Mouse (Mus musculus) gastrocnemius, postnatal 4 days (tissue): ENCODE data around the gene Pola2. TPM values are rescaled to one million over a fixed set of nuclear protein-coding genes. Genes with fewer than 3 reads are reported as not detected.

Experiments
- DNase-seq, 2 experiments: peaks; one replicate each; pipeline ENCODE4 v3.0.0; 2021 to 2022; ENCODE audit warnings: low spot score in 2 of 2, mixed read lengths in 2 of 2
- total RNA-seq, 2 experiments: library from RNA; stranded (reverse); gene quantifications; 2 replicates each; pipeline ENCODE4 v1.2.3; 2021

Pola2 gene
- total RNA-seq, 2 experiments from 2014 or later, result 24.6 to 28.6 TPM

DNA sequence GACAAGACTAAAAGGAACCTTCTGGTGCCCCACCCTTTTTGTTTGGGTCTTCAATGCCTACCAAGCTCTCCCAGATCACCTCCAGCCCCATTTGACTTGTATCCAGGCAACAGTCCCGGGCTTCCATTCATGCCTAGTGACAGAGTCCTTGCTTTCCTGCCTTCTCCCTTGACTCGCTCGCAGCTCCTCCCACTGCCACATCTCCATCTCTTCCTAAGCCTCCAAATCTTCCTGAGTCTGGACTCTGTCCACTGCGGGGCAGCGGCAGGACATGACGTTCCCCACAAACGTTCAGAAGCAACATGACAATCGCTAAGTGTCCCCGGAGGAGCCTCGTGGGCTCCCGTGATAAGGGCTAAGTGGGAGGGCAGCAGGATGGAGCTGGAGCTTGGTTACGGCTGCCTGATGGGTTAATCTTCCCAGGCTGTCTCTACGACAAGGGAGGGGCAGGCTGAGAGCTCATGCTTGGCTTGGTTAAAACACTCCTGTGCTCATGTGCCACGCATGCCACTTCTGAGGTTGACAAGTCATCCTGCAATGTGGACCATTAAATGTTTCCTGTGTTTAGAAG, 26.1 kb downstream of the Pola2 start:
- no peak for DNase-seq

DNA sequence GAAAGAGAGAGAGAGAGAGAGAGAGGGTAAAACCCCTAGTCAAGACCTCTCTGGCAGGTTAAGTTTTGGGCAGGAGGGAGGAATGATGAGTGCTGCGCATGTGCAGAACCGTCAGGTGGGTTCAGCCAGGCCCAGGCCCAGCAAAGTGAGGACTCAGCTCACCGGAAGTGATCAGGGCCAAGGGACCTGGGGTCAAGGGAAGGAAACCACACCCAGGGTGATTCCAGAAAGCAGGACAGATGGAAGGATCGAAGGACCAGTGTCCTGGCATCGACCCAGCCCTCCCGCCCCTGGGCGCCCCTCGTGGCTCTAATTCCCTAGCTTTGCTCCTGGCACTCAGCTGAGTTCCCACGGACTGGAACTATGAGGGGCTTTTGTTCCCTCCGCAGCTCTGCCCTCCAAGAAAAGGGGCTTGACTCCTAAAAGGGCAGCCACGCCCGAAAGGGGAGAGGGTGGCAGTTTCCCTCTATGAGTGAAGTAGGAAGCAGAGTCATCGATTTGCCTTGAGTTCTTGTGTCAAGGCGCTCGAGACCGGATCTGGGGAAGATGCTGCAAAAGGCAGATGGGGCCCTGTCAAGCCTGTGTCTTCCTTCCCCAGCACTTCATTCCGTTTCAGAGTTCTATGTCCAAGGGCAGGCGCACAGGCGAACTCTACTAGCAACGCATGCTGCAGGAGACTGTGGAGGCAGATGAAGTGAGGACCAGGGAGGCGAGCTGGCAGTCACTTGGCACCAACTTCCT, 26.7 kb downstream of the Pola2 start:
- DNase-seq, result no peak

DNA sequence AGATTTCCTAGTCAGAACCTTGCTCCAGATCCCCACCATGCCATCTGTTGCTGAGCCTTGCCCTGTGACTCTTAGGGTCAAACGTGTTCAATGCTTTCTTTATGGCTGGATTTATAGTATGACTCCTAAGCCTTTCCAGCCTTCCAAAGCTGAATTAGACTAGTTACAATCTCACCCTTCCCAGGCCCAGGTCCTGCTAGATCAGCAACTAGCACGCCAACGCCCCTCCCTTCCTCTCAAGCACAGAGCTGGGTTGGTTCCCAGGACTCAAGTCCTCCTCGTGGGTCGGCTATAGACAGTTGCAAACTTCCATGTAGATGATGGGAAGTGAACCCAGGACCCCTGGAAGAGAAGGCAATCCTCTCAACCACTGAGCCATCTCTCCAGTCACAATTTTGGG, 28.3 kb downstream of the Pola2 start:
- no peak for DNase-seq

DNA sequence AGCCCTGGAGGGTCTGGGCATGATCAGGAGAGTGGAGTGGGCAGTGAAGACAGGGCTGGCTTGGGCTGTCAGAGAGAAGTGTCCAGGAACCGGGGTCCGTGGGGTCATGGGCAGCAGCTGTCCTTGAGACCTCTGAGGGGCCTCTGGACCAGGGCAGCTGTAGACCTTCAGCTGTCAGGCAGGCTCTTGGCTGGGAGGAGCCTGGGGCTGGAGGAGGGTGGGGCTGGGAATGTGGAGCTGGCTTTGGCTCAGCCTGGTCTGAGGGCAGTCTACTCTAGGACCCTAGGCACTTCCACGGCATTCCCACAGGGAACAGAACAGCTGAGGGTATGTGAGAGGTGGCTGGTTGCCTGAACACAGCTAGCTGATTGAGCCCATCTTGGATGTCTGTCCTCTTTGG, 28.7 kb downstream of the Pola2 start:
- DNase-seq, result peak; percentile 53 to 65

DNA sequence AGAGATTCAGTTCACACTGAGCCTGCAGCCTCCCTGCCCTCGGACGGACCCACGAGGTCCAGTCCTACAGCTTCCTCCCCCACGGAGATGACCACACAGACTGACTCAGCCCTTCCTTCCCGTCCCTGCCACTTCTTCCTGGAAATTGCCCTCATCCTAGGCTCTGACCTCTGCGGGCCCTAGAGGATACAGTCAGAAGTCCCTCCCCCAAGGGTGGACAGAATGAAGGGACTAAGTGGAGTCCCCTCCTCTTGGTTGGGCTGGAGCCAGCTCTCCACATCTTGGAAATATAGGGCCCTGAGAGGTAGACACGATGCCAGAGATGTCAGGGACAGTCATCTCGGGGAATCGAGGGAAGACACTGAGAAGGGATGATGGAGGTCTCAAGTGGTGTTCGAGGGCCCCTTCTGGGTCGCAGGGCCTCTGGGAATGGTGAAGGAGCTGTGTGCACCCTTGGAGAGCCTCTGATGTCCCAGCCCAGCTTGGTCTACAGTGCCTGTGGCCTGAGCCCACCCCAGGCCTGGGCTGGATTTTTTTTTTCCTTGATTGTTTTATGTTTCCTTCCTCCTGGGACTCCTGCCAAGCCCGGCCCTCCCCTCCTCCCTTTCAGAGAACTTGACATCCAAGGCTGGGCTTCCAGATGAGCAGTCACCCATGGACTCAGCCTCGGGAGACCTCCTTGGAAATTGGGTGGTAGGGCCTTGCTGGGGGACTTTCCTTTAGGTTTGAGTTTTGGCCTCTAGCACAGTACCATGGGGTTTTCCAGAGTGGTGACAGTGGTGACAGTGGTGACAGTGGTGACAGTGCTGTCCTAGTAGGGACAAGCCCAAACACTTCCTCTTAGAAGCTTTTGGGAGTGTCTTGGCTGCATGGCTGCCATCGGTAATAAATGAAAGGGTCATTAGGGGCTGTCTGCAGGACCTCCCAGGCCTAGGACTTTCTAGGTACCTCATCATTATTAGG, 34.1 kb downstream of the Pola2 start:
- DNase-seq, result peak in 1 of 2 experiments; percentile 54

DNA sequence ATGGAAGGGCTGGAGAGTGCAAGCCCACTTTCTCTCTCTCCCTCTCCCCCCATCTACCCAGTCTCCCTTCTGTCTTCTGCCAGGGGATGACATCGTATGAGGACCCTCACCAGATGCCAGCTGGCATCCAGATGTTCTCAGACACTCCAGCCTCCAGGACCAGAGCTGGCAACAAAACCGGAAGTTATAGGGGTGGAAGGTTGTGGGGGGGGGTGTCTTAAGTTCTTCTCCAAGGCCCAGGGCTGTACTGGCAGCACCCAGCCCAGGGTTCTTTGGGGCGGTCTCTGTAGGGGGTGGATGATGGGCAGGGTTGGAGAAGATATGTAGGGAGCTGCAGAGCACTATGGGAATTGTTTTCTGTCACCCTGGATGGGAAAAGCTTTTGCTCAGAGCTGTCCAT, 35.5 kb downstream of the Pola2 start:
- DNase-seq, result no peak

DNA sequence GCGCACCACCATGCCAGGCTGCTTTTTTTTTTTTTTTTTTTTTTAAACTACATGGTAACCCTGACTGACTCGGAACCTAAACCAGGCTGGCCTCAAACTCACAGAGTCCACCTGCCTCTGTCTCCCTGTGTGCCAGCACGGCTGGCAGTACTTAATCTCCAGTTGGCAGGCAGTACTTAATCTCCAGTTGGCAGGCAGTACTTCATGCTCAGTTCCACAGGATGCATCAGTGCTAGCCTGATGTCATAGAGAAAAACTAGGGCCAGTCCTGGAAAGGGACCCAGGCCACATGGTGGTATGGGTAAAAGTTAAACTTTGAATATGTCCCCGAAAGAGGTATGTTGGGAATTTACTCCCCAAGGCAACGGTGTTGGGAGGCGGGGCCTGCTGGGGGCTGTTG, 35.9 kb downstream of the Pola2 start:
- DNase-seq, result no peak

DNA sequence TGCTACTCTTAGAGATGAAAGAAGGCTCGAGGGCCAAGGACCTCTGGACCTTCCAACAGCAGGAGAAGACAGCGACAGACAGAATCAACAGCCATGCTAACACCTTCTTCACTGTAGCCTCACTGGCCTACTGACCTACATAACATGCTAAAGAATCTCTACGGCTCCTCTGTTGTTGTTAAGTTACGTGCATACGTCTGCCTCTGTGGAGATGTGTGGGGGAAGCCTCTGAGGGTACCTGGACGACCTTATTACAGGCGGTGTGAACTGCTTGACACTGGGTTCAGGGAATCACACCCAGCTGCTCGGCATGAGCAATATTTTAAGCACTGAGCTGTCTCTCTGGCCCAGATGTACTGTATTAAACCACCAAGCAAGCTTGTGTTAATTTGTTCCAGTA, 36.5 kb downstream of the Pola2 start:
- DNase-seq, result no peak

DNA sequence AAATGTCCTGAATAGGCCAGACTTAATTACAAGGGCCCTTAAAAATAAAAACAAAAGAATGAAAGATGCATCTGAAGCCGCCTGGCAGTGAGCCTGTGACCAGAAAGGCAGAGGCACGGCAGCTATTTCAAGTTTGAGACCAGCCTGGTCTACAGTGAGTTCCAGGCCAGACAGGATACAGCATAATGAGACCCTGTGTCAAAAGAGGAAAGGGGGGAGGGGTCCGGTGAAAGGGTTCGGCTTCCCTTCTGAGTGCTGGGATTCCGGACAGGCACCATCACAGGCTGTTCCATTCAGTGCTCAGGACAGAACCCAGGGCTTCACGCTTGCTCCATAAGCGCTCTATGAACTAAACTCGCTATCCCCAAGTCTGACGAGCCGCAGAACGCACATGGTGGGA, 37.0 kb downstream of the Pola2 start:
- no peak for DNase-seq

DNA sequence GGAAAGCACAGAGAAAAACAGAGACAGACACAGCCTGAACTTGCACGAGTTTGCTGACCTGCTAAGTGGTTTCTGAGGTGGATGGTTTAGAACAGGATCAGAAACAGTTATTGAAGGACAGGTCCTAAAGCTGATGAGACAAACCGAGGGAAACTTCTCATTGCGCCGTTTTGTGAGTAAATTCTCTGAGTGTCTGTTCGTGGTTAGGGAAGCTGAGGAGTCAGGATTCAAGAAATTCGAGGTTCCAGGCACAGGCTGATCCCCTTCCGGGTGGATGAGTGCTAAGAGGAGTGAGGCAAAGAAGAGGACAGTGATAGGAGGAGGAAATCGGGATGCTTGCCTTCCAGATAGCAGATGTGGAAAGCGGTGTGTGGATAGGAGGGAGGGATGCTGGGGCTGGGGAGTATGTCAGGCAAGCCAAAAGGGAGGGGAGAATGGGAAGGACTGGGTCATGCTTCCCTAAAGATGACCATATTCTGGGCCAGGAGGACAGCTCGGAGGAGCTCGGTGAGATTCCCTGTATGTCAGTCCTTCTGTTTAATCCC, 38.6 kb downstream of the Pola2 start:
- peak in 1 of 2 experiments; percentile 30 for DNase-seq

DNA sequence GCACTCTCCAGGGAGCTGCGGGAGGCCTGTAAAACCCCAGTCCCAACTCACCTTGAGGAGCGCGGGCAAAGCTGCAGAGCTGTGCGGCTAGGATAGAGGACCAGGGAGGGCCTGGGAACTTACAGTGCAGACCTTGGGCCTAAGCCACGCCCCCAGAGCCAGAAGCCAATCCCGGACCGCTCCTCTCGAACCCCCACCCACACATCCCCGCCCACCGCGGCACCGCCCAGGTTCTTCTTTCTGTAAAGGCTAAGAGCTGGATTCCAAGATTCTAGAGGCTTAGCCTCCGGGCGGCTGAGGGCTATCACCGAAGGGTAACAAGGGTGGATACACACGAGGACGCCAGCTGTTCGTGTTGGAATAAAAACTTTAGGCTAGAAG, 39.3 kb downstream of the Pola2 start, which contains the start of gene Cdc42ep2:
Cdc42ep2 (minus strand) TSS at position 104 of the 381 bp plus-strand sequence.
- peak; percentile 96 to 98 for DNase-seq

DNA sequence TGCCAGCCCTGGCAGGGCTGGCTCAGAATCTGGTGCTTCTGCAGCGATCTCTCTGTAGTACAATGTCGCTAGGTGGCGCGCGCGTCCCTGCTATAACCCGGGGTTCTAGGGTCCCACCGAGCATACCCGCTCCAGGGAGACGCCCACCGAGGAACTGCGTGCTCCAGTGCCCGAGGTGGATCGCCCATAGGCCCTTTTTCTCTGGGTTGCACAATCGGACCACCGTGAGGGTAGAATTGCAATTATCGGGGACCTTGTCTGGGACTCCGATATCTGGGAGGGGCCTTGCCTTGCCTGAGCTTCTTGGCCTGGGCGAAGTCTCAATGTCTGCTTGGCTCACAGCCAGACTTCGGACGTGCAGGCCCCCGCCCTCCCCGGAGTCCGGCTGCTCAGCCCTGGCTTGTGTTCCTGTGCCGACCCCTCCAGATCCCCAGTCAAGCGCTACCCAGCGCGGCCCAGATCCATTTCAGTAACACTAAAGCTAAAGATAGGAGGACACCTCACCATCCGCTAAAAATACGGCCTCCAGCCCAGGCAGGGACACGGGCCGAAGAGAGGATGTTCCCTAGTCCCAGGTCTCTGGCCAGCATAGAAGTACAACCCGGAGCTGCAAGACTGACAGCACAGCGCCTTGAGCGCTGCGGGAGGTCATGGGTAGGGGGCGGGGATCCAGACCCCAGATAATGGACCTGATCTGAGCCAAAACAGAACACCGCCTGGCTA, 39.9 kb downstream of the Pola2 start:
- DNase-seq, result peak; percentile 87 to 97

DNA sequence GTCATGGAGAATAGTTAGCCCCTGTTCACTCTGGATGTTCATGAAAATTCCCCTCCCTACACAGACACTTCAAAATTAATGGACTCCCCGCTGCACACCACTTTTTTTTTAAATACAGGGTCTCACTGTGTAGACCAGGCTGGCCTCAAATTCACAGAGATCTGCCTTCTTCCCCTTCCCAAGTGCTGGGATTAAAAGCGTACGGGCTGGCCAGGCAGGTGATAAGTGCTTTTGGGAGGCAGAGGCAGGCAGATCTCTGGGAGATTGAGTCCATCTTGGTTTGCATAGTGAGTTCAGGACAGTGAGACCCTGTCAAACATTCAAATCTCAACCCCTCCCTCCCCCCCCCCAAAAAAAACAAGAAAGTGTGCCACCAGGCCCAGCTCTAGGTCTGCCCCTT, 41.0 kb downstream of the Pola2 start:
- DNase-seq, result no peak

DNA sequence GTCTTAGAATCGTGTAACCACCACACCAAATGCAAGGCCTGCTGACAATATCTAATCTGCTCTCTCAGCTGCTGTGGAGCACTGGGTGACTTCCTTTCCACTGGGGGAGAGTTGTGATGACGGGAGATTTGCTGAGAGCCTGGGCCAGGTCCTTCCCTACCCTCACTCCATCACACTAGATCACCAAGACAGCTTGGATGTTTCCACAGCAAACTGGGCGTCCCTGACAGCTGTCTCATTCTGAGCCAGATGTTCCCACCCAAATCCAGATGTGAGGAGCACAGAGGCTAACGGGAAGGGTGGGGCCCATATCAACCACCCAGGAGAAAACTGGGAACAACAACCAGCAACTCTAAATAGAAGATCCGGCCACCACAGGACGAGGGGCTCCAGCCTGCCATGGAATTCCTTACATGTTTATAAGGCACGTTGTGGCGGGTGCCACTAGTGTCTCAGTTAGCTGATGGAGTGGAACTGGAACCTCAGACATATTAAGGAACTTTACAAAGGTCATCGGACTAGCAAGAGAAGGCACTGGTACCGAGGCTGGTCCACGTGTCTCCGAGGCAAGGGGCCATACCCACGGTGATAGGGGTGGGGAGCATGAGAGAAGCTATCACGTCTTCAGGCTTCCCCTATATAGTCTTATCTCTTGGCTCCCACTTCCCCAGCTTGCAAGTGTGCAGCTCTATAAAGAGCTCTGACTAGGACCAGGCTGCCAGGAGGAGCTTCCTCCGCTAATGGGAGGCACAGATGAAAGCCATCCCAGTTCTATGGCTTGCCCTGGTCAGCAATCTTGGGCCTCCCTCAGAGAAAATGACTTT, 41.7 kb downstream of the Pola2 start:
- peak in 1 of 2 experiments; percentile 33 for DNase-seq

DNA sequence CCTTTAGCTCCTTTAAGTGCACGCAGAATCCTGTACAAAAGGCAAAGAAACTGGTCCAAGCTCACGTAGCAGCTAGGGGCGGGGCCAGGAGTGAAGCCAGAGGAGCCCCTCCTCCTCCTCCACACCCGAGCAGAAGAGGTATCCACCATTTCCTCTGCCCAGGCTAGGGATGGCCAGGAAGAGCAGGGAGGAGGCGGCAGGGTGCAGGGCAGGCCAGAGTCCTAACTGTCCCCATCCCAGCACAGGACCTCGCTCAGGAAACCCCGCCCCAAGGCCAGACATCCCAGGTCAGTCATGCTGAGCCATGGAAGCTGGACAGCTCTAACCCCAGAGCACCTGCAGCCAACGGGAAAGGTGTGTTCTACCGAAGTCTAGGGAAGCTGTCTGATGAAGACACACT, 42.3 kb downstream of the Pola2 start:
- no peak for DNase-seq

DNA sequence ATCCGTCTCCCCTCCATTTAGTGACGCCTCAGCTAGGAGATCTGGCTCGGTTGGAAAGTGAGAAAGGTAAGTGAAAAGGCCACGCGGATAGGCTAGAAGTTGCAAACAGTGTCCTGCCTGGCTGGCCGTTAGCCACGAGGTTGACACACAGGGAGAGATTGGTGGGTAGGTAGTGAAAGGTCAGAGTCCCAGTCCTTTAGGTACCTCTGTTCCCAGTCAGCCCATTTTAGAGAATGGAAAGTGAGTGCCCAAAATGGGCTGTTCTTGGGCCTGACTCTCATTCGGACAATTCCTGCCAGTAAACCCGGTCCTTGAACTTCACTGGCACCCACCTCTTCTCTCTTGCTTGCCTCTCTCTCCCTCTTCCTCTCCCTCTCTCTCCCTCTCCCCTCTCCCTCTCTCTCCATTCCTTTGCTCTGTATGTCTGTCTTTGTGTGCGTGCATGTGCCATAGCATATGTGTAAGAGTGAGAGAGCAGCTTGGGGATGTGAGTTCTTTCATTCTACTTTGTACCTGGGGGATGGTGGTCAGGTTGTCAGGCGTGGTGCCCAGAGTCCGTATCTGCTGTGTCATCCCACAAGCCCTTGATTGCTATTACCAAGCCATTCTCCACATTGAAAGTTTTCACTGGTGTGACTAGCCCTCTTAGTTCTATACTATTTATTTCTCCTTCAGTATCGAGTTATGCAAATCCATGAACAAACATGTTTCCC, 50.8 kb downstream of the Pola2 start, which contains the start of gene Dpf2:
Dpf2 (minus strand) TSS at position 4 of the 713 bp plus-strand sequence.
- no peak for DNase-seq

DNA sequence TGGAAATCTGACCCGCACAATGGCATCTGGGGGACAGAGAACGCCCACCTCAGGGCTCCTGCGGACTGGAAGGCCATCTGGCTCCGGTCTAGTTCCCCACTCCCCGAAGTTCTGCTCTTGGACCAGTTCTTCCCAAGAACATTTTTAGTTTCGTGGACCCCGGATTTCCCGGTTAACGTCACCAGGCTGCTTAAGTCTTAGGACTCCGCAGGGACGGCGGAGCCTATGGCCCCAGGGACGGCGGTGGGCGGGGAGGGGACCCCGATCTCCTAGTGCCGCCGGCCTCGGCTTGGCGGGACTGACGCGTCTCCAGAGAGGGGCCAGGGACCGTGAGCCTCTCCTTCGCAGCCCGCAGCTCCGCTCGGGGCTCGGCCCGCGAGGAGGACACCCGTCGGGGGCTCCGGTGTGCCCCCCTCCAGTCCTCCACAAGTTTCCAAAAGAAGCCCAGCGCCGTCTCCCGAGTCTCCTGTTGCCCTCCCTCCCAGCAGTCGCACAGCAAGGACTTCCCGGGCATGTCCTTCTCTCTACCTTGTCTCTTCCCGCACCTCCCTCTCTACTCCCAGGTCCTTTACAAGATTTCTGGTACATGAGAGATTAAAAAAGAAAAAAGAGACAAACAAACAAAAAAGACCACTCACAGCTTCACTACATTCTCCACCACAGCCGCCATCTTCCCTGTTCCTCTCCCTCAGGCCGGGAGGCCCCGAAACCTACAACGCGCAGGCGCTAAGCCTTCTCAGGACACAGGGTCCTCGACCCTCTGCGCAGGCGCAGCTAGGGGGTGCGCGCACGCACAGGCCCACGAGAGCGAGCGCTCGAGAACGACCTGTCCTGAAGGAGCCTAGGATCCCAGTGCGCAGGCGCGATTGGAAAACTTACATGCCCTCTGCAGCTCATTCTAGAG, 51.6 kb downstream of the Pola2 start:
- peak; percentile 97 to 99 for DNase-seq

DNA sequence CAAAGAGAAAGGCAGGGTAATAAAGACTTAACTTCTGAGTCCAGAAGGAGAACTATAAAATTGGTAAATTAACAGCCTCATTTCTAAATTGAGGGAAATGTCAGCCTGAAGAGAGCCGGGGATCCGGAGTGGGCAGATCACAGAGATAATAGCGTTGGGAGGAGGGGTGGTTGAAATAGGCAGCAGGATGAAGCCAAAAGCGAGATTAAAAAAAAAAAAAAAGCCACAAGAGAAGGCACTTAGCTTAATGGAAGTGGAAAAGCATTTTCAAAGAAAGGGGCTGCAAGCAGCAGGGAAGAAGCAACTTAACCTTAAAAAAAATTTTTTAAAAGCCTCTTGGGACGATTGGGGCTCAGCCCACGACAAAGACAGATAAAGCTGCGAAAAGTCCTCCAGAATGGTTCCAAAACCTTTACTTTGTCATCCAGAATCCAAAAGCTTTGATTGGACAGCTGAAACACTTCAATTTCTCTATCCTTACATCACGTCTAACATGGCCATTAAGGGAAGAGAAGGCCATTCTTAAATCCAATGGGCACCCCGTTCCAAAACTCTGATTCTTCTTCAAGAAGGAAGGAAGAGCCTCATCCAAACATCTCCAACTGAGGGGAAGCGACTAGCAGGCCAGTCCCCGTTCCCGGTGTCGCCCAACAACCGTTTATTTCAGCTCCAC, 52.4 kb downstream of the Pola2 start:
- DNase-seq, result no peak
